Mouse (Mus musculus) skeletal muscle tissue, postnatal 0 days (tissue): ENCODE measurements around the gene Ikzf1. TPM values are rescaled to one million over a fixed set of nuclear protein-coding genes. Genes with fewer than 3 reads are reported as not detected.

Experiments
- polyA plus RNA-seq: library from polyadenylated mRNA; unstranded; fragments of >200 nt; fragmentation: Nextera tagmentation; extraction: Ambion mirVana; gene quantifications from 2 replicates; pipeline ENCODE4 v1.2.1, GENCODE M21; 2015

Ikzf1 gene
- 0.95 and 1.3 TPM in 2 replicates for polyA plus RNA-seq

GRCm38 (mm10) chr11:11684930-11685852, at the start of gene Ikzf1:
Gene Ikzf1 (plus strand): TSS chr11:11685003.

GRCm38 (mm10) chr11:11808820-11809403, 124.1 kb downstream of the Ikzf1 start, which contains the start of gene Fignl1:
Gene Fignl1 (minus strand): TSS chr11:11808962.

Other genes starting within 250 kb of the Ikzf1 start
- gene Spata48, start 222.9 kb upstream of the Ikzf1 start, polyA plus RNA-seq = 0.82 and 1.4 TPM in 2 replicates
- 0.32 and 0.44 TPM in 2 replicates for gene Zpbp, start 222.6 kb upstream of the Ikzf1 start, polyA plus RNA-seq
- gene 4930512M02Rik, start 57.2 kb upstream of the Ikzf1 start, polyA plus RNA-seq = not detected in 2 replicates
- gene Fignl1, start 124.0 kb downstream of the Ikzf1 start, polyA plus RNA-seq = 7.8 and 10.1 TPM in 2 replicates
- 171 and 195 TPM in 2 replicates for gene Ddc, start 213.1 kb downstream of the Ikzf1 start, polyA plus RNA-seq